Mouse (Mus musculus): Measurements from ENCODE around the gene Tomm6. TPM values are rescaled to one million over a fixed set of nuclear protein-coding genes. Genes with fewer than 3 reads are reported as not detected.

The Tomm6 gene
- total RNA-seq, 2 experiments from 2014 or later: 38.6 to 150 TPM

DNA sequence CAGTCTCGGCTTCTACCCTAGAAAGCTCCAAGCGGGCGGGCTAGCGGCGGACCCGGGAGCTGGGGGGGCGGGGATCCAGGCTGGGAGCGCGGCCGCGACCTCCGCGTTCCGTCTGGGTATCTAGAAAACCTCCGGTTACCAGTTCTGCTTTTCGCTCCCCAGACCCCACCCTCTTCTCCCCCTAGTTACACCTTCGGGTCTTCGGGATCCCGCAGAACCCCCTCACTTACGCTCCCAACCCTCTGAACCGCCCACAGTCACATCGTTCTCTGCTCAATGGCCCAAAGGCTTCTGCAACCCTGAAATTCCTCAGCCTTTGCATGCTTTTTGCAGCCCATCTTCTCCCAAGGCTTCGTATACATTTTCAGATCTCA lies 7.1 kb upstream of the Tomm6 start:
- ATAC-seq (ENCODE audit: poor library complexity, severe bottlenecking): no peak

DNA sequence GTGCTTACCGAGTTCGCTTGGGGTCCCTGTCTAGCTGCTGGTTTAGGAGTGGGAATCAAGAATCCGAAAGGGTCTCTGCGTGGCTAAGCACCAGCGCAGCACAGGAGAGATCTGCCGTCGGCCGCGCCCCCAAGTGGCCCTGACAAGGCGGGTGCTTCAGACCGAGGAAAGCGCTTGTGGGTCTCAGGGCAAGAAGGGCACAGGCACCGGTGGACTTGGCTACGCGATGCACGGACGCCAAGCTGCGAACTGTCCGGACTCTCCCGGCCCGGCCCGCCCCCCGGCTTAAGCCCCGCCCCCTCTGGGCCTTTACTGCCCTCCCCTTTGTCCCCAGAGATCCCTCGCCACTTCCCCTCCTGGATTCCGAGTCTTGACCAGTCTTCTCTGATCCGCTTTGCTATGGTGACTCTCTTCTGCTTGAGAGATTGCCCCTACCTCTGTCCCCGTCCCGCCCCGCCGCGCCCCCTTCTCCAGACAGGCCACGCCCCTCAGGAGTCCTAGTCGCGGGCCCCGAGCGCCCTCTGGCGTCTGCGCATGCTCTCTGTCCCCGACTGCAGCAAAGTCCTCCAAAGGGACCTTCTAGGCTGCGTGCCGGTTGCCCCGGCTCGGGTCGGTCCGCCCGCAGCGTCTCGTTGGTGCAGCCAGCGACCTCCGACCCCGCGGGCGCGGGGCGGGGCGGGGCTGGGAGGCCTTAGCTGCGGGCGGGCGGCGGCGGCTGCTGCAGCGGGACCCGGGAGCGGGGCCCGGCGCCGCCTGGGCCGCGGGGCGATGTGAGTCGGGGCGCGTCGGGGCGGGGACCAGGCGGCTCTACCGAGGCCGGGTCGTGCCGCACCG lies 6.5 kb upstream of the Tomm6 start, which contains the start of gene Prickle4:
TSS of gene Prickle4 (minus strand) at position 234 of the 834 bp plus-strand sequence.
- ATAC-seq (ENCODE audit: poor library complexity, severe bottlenecking): peak; percentile 96

DNA sequence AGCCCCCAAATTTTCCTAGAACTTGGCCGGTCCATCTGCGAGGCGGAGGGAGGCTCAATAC lies 6.1 kb upstream of the Tomm6 start, which contains the start of gene Gm21981:
TSS of gene Gm21981 (minus strand) at position 14 of the 61 bp plus-strand sequence.
- no peak for ATAC-seq (ENCODE audit: poor library complexity, severe bottlenecking)

DNA sequence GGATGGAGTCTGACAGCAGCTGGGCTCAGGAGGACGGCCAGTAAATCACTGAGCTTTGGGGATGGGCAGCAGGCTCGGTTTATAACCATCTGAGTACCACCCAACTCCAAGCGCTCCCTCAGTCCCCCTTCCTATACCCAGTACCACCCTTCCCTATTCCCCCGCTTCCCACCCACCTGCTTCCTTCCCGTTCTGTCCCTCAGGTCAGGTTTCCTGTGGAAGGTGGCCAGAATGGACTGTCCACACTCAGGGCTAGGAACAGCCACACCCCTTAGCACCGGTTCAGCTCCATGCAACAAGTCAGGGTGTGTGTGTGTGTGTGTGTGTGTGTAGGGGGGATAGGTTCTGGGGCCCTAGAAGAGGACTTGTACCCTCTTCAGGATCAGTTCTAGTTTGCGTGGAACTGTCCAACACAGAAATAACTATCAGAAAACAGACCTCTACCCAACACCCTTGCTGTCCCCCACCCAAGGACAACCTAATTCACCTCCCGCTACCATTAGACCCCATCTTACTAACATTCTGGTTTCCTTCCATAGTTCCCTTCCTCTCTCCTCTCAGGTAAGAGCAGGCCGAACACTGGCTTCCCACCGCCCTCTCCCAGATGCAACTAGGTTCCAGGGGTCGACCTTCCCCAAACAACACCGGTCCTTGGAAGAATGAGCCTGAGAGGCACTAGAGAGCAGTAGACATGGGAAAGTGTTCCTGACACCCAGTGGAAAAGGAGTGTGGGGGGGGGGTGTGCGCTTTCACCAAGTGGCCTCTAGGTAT lies 5.7 kb upstream of the Tomm6 start:
- no peak for ATAC-seq (ENCODE audit: poor library complexity, severe bottlenecking)

DNA sequence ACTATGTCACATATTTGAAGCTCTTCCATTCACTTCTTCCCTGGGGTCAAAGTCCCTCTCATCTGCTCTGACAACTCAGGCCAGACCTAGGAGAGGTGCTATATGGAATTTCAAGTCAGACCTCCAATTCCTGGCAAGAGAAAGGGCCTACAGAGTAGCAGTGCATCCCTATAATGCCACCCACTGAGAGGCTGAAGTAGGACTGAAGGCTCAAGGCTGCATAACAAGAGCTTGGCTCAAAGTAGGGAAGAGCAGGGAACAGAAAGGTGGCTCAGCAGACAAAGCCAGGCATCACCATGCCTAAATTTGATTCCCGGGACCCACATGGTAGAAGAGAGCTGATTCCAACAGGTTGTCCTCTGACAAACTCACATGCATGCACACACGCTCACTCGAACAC lies 3.5 kb upstream of the Tomm6 start:
- no peak for ATAC-seq (ENCODE audit: poor library complexity, severe bottlenecking)

DNA sequence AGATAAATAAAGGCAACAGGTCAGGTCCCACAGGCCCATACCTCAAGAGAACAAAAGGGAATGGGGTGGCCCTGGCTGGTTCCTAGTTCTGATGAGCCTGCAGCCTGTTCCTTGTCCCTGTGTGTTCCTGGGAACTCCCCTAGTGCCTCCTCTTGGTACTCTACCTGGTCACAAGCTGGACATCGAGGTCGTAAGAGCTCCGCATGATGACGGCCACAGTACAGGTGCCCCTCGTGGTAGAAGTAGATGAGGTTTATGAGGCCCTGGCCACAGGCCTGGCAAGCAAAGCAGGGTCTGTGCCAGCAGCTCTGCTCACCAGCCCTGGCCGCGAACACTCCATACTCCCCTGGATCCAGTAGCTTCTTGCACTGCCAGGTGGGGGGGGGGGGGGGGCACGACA lies 1.7 kb upstream of the Tomm6 start:
- ATAC-seq (ENCODE audit: poor library complexity, severe bottlenecking): no peak

DNA sequence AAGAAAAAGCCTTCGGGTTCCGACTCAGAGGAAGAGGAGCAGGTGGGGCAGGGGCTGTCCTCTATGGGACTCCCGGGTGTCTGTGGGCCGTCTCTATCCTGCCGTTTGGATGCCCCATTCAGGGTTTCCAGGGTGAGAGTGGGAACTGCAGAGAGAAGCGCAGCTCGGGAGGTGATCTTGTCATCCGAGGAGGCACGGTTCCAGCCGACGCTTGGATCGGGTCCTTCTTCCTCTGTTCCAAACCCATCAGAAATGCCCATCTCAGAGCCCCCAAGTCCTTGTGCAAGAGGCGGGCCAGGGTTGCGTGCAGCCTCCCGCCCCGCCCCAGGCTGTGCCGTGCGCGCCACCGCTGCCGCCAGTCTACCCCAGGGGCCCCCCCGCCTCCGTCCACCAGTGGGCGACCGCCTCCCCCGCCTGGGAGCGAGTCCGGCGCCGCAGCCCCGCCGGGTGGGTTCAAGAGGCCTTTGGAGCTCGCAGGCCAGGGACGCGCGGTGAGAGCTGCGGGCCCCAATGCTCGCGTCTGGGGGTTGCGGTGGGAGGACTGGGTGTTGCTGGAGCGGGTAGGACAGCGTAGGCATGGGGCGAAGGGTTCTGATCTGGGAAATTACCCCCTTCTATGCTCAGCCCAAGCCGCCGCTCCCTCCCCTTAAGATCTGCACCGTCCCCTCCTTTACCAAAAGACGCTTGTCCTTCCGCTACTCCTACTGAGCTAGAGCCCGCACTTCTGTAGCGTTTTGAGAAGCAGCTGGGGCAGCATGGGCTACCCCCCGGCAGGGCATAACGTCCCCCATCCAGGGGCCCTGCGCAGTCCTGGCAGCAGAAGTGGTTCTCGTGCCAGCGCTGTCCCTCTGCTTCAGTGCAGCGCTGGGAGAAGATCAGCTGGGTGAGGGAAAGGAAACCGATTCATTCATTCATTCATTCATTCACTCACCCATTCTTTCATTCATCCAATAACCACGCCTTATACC lies 706 bp upstream of the Tomm6 start, which contains the start of gene Frs3:
TSS of gene Frs3 (plus strand) at position 423 of the 968 bp plus-strand sequence.
- ATAC-seq (ENCODE audit: poor library complexity, severe bottlenecking): peak; percentile 34

DNA sequence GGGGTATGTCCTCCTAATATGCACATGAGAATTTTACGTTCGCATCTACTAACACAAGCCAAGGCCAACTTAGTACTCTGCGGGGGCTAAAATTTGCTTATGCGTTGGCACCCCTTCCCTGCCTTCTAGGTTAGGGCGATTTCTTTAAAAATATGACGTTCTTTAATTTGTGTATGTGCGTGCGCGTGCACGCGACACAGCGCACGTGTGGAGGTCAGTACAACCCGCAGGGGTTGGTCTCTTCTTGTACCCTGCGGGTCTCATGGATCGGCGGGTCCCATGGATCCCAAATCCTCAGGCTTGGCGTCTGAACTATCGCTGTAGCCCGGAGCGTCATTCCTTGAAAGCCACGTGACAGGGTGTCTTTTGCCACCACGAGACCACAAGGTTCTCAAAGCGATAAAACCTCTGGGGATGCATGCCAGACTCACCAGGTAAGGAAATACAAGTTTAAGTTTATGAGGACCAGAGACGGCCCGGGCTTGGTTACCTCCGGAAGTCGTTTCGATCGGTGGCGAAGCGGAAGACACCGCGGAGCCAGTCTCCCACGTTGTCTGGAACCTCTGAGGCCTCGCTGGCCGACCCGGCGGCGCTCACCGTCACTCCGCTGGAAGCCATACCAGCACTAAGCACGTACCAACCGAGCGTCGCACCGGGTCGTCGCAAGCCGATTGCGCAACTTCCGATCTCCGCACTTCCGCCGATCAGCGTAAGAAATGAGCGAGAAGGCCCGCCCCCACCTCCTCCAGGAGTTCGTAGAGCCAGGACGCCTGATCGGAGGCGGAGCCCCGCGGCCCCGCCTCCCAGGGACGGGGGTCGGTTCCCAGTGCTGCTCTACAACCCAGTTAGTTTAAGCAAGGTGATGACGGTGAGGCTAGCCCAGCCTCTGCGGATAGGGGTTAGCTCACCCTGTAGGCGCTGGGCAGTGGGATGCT lies 510 bp downstream of the Tomm6 start:
- peak; percentile 93 for ATAC-seq (ENCODE audit: poor library complexity, severe bottlenecking)

DNA sequence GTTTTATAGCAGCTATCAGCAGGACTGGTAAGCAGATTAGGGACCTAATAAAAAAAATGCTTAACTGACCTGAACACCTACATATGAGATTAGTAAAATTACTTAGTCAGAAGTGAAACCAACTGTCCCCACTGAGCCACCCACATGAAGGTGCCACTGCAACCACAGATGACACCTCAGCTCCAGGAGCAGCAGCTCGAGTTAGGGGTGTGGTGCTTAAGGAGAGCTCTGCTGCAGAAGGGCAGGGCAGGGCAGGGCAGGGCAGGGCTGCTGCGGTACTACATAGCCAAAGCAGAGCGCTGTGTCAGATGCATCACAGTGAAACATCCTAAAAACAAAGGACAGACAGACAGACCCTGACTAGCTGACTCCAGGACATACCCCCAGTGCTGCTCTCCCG lies 5.3 kb downstream of the Tomm6 start:
- ATAC-seq (ENCODE audit: poor library complexity, severe bottlenecking): no peak

DNA sequence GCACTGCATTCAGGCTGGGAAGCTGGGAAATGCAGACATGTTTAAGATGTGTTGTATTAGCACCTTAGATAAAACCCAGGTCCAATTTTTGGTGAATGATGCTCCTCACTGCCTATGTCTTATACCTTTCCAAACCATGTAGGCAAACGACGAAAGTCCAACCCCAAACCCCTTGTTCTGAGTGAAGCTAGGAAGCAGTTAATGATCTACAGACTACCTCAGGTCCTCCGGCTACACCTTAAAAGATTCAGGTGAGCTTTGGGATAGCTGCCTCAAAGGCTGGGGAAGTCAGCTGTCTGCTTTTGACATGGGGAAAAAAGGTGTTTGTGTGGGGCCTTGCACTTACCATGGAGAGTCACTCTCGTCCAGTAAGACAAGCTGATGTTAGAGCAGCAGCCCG lies 9.5 kb downstream of the Tomm6 start:
- no peak for ATAC-seq (ENCODE audit: poor library complexity, severe bottlenecking)

DNA sequence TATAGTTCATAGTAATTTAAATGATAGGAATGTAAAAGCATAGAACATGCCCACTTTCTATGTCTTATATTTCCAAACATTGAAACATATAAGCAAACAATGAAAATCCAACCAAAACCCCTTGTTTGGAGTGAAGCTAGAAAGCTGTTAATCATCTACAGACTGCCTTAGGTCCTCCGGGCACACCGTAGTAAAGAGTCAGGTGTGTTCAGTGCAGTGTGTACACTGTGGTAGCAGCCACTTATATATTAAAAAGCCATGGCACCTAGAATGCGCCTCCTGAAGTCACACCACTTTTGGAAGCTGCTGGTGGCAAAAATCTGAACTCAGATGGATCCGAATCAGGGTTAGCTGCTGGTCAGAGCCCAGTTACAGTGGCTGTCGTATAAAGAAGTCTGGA lies 9.9 kb downstream of the Tomm6 start:
- no peak for ATAC-seq (ENCODE audit: poor library complexity, severe bottlenecking)

DNA sequence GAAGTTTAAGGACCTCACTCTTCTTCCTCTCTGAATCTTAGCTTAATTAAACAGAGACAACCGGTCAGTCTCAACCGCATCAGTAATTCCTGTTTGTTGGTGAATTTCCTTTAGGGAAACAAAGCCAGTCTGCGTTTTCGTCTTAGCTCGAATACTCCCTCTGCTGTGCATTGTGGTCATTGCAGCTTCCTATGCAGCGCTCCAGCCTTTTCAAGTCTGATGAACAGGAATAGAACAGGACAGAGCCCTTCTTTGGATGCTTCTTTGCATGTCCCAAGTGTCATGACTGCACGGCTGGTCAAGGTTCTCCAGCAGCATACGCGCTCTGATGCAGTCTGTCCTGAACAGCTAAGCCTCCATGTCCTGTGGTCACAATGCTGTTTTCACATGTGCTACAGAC lies 11.6 kb downstream of the Tomm6 start:
- peak; percentile 56 for ATAC-seq (ENCODE audit: poor library complexity, severe bottlenecking)

DNA sequence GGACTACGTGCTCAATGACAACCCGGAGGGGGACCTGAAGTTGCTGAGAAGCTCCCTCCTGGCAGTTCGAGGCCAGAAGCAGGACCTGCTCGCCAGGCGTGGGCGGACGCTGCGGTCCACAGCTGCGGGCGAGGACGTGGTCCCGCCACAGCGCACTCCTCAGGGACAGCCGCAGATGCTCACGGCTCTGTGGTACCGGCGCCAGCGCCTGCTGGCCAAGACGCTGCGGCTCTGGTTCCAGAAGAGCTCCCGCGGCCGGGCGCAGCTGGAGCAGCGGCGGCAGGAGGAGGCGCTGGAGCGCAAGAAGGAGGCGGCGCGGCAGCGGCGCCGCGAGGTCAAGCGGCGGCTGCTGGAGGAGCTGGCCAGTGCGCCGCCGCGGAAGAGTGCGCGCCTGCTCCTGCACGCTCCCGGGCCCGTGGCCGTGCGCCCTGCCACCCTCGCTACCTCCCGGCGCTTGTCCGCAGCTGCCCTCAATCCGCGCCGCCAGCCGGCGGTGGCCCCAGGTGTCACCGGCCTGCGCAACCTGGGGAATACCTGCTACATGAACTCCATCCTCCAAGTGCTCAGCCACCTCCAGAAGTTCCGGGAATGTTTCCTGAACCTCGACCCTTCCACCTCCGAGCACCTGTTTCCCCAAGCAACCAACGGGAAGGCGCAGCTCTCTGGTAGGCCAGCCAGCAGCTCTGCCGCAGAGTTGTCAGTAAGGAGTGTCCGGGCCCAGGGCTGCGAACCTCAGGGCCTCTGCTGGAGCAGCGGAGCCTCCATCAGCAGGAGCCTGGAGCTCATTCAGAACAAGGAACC lies 15.7 kb downstream of the Tomm6 start:
- no peak for ATAC-seq (ENCODE audit: poor library complexity, severe bottlenecking)

DNA sequence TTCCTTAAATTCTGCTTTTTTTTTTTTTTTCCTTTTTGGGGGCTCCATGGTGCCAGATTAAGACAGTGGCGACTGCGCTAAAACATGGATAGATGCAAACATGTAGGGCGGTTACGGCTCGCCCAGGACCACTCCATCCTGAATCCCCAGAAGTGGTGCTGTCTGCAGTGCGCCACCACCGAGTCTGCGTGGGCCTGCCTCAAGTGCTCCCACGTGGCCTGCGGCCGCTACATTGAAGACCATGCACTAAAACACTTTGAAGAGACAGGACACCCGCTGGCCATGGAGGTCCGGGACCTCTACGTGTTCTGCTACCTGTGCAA lies 16.2 kb downstream of the Tomm6 start:
- ATAC-seq (ENCODE audit: poor library complexity, severe bottlenecking): no peak

DNA sequence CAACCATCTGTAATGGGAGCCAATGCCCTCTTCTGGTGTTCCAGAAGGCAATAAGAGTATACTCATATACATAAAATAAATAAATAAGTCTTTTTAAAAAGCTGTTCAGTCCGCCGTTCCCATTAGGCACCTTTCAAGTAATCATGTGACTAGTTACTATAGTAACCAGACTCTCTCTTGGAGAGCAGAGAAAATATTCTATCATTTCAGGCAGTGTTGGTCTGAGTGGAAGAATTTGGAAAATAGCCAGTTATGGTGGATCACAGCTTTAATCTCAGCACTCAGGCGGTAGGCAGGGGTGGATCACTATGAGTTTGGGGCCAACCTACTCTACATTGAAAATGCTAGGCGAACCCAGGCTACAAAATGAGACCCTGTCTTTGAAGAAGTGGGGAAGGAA lies 19.0 kb downstream of the Tomm6 start:
- ATAC-seq (ENCODE audit: poor library complexity, severe bottlenecking): no peak

DNA sequence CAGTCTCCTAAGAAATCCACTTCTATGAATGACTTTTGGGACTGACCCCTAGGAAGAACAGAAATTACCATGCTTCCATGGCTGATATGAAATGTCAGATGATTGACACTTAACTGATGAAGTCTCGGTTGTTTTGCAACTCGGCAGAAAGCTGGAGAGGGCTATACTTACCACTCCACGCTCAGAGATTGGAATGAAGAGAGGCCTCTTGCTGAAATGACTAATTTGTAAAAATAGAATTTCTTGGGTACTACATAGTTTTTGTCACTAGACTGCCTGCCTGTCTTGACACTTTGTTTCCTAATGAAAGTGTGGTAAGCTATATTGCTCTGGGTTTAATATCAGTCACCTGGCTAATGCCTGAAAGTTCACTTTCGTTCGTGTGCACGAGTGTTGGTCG lies 23.7 kb downstream of the Tomm6 start:
- no peak for ATAC-seq (ENCODE audit: poor library complexity, severe bottlenecking)

DNA sequence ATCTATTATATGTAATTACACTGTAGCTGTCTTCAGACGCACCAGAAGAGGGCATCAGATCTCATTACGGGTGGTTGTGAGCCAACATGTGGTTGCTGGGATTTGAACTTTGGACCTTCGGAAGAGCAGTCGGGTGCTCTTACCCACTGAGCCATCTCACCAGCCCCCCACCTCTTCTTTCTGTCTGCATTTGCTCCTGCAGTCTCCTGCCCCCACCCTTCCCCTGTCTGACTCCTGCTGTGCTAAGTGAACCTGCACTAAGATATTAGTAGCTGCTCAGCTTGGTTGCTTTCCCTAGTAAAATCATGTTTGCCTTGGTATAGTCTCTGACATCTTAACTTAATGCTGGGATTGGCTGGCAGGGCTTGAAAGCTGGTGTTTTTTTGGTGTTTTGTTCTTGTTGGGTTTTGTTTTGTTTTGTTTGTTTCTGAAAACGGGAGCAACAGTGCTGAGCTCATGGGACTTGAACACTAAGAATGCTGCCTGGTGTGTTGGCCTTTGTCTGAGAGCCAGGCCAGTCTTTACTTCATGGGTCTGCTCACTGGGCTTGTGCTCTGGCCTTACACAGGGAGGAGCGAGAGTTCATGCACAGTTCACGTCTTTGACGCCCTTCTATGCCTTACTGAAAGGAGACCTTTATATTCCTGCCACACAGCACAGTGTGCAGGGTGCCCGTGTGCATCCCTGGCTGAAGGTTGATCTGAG lies 25.0 kb downstream of the Tomm6 start:
- no peak for ATAC-seq (ENCODE audit: poor library complexity, severe bottlenecking)

DNA sequence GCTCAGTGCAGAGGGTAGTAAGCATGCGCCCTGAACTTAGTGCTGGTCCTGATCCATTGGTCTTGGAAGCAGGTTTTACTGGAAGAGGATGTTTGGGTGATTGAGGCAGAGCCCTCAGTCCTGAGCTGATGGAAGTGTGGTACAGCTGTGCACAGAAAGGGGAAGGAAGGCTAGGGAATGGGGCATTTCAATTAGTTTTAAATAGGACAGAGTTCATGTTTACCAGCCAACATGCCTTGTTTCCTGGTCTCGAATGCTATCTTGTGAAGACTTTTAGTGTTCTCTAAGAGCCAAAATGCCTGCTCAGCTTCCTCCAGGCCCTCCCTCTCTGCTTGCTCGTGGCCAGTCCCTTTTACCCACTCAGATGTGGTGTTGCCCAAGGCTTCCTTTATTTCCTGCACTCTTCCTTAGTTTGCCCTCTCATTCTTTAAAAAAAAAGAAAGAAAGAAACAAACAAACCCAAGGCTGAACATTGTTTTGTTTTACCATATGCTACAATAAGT lies 29.4 kb downstream of the Tomm6 start:
- no peak for ATAC-seq (ENCODE audit: poor library complexity, severe bottlenecking)

DNA sequence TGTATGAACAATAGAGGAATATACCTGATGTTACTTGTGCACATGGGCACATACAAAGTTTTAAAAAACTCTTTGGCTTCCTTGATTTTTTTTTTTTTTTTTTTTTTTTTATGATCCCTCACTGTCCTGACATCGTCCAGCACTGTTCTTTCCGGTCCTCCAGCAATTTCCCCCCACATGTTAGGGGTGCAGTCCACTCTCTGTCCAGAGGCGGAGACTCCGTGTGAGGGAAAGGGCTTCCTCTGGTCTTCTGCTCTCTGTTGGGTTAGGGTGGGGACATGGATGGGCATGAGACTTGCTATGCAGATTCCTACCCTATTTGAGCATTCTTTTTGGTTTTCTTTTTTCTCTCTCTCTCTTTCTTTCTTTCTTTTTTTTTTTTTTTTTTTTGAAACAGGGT lies 30.3 kb downstream of the Tomm6 start:
- no peak for ATAC-seq (ENCODE audit: poor library complexity, severe bottlenecking)
